Mouse (Mus musculus) lung, adult 2 months (tissue): Measurements from ENCODE around the gene Ehd1.

ENCODE experiments used
- CTCF ChIP-seq: fragments of 200-500 bp; IDR thresholded peaks from 2 replicates; pipeline ENCODE4 v1.5.1; 2011; ENCODE audit warnings: mild to moderate bottlenecking, low read length, control low read depth; ENCODE audit not compliant: insufficient read depth
- POLR2A ChIP-seq: fragments of 200-500 bp; IDR thresholded peaks from 2 replicates; pipeline ENCODE4 v1.6.1; 2011; ENCODE audit warnings: low read depth, mild to moderate bottlenecking, control low read depth, low read length, borderline replicate concordance; ENCODE audit errors: extremely low read depth

GRCm38 (mm10) chr19:6279481-6280144 lies 3.1 kb downstream of the Ehd1 start:
- TF ChIP-seq POLR2A (no peak), CTCF (no peak)
